Mouse (Mus musculus): ENCODE data around the gene Ttc4. TPM values are rescaled to one million over a fixed set of nuclear protein-coding genes. Genes with fewer than 3 reads are reported as not detected.

Ttc4 gene
- total RNA-seq, 4 experiments from 2014 or later, result 37.4 to 64.6 (median 50.1) TPM

DNA sequence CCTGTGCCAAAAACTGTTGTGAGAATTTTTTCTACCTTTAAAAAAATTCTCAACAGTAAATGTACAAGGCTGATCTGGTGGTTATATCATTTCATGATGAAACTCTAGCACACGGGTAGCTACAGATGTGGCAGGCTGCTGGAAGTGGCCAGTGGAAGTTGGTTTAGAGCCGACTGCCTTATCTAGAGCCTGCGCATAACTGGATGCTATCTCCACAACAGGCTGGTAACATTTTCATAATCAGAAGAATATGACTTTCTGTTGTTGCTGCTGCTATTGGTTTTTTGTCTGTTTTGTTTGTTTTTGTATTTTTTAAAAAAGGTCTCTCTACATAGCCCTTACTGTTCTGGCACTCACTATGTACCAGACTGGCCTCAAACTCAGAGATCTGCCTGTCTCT is 26.2 kb downstream of the Ttc4 start:
- DNase-seq (ENCODE audit: low spot score in 2 of 2), result no peak

DNA sequence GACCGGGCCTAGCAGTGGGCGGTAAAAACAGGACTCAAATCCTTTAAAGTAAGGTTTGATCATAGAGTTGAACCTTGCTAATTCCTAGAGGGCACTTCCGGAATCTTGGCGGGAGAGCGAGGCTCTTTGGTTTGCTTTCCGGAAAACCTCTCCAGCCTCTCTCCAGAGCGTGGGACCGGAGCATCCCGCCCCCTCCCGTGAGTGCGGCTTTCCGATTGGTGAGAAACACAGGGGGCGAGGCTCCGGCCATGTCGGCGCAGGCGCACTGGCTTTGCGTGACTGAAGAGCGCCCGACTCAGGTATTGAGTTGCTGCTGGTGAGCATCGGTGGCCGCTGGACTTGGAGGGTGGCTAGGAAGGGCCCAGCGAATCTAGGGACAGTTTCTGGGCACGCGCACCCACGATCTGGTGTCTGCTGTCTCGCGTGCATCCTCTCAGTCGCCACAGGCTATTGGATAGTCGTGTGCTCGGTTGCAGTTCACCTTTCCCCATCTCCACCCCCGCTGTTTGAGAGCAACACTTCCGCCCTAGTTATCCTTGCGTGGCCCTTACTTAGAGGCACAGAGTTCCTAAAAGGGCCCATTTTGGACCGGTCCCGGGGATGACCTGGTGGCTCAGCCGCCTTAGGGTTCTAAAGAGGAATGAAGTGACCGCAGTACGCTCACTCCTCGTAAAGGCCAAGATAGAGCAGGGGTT is 27.8 kb downstream of the Ttc4 start, which contains the start of gene Pars2:
Gene Pars2, plus strand, starts transcription at position 237 of the 695 bp plus-strand sequence.
- DNase-seq (ENCODE audit: low spot score in 2 of 2), result peak; percentile 96 to 97

DNA sequence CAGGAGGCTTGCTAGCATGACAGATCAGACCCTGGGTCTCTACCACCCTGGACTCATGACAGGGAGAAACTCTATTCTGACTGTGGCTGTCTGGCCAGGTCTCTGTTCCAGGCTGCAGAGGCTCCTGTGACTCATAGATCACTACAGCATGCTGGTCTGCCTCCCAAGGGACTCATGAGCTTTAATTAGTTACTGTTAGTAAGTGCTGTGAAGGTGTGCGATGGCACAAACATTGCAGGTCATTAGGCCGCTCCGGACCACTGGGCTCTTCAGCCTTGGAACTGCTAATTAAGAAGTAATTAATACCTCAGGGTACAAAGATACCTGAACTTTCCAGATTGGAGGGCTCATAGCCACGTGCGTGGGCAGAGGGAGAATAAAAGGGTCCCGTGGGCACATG is 31.6 kb downstream of the Ttc4 start:
- DNase-seq (ENCODE audit: low spot score in 2 of 2), result no peak

GRCm38 (mm10) chr4:106645797-106646196 is 32.9 kb downstream of the Ttc4 start:
- no peak for DNase-seq (ENCODE audit: low spot score in 2 of 2)

GRCm38 (mm10) chr4:106644218-106644610 is 34.5 kb downstream of the Ttc4 start:
- DNase-seq (ENCODE audit: low spot score in 2 of 2), result no peak

DNA sequence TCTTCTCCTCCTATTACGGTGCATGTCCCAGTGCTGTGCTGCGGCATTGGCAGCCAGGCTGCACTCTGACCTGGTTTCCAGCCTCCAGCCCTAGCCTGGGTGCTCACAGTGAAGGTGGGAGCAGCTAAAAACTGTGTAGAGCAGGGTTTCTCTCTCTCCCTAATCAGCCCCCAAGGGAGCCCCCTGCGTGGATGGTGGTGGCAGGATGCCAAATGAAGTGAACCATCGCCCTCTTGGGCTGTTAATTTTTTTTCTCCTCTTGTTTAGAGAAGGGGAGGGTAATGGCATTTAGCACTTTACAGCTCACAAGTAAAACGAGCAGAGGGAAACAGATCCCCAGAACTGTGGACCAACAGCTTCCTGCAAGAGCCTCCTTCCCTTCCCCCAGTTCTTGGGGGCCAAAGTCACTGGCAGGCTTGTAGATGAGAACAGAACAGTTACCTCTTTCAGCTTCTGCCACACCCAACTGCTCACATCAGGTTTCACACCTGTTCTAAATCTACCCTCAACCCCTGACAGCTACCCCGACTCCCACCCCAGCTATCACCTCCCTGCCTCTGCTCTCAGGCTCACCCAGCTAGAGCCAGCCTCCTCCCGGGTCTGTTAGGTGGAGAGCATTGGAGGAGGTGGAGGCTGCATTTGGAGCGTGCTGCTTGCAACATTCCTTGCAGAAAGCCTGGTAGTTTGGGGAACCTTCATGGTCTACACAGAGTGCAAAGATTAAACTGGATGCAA is 35.1 kb downstream of the Ttc4 start:
- no peak for DNase-seq (ENCODE audit: low spot score in 2 of 2)

DNA sequence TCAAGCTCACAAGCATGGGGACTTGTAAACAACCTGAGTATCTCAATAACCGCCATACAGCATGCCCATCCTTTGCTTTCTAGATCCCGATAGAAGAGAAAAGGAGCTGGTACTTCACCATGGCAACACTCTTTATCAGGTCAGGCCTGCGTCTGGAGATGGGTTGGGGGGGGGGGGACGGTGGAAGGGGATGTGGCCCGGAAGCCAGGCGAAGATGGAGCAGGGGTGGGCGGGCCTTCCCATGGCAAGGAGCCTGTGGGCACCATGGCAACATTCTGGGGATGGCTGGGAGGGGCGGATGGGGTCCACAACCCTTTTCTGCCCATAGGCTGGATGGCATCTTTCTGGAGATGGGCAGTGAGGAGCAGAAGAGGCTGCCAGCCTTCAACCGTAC is 44.7 kb downstream of the Ttc4 start:
- DNase-seq (ENCODE audit: low spot score in 2 of 2), result no peak

DNA sequence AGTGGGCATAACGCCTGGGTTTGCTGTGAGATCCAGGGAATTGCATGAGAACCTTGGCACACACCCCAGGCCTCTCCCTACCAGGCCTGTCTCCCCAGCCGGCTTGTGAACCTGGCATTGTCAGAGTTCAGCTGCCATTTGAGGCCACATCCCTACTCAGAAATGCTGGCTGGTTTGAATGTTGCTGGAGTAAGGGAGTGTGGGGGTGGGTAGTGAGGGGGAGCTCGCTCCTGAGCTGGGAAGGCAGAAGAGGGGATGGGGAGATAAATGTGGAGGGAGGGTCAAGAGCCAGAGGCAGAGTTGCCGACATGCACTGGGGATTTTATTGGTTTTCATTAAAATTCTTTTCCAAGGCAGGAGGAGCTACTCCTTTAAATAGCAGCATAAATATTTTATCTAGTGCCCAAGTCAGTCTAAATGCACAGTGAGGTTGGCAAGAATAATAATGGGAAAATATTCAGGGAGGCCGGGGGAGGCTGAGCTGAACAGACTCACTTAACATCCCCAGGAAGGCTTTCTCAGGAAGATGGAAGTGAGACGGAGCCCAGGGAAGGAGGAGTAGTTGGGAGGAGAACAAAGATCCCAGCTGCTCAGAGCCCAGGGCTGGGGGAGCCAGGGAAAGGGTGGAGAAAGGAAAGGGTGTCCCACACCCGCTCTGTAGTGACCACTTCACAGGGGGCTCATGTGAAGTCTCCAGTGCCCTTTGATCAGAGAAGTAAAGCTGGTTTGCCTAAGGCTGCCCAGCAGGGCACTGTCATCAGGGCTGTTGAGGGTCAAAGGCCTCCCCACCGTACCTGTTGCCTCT is 45.3 kb downstream of the Ttc4 start:
- no peak for DNase-seq (ENCODE audit: low spot score in 2 of 2)

- no peak for DNase-seq (ENCODE audit: low spot score in 2 of 2)
Measured at GRCm38 (mm10) chr4:106632313-106632712, 46.4 kb downstream of the Ttc4 start.

GRCm38 (mm10) chr4:106630333-106631220 is 48.2 kb downstream of the Ttc4 start:
- DNase-seq (ENCODE audit: low spot score in 2 of 2), result peak; percentile 90 to 96

DNA sequence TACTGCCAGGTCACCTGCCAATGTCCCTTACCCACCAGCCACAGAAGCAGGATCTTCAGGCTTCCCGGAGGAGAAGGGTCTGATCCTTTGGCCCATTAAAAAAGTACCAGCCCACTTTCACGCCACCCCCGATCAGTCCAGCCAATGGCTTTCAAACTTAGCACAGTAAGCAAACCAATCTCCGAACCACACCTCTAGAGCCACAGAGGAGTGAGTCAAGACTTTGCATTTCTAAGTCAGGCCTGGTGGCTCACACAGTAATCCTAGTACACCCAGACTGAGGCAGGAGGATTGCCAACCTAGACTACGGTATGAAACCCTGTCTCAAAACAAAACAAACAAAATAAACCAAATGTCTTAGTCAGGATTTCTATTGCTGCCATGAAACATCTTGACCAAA is 49.4 kb downstream of the Ttc4 start:
- no peak for DNase-seq (ENCODE audit: low spot score in 2 of 2)

- no peak for DNase-seq (ENCODE audit: low spot score in 2 of 2)
Measured at GRCm38 (mm10) chr4:106628650-106629360, 49.9 kb downstream of the Ttc4 start.

DNA sequence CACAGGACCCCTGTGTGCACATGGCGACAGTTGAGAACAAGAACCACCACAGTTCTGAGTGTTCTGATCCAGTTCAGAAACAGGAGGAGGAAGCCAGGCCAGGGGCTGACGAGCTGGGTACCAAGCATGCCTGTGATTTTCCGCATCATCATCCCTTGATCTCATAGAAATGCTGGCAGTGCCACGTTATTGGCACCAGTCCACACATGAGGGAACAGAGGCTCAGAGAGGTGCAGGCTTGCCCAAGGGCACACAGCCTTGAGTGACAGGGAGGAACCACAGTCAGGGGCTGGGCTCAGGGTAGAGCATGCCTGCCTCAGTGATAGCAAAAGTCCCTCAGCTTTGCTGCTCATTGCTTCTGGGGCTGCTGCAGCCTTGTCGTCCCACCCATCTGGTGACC is 50.9 kb downstream of the Ttc4 start:
- no peak for DNase-seq (ENCODE audit: low spot score in 2 of 2)

DNA sequence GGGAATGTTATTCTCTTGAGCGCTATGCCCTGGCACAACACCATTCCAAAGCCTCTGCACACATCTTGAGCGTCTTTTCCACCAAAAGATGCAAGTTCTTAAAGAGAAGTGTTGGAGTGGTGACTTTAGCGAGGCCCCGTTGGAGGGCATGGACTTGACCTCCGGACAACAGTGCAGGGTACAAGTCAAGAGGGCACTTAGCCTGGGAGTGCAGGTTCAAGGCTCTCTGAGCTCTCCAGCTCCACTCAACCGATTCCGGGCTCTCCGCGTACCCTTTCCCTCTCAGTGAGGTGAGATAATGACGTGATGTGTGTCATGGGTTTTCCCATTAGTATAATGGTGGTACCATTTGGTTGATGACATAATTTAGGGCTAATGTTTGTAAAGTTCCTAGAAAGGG is 54.5 kb downstream of the Ttc4 start:
- no peak for DNase-seq (ENCODE audit: low spot score in 2 of 2)

GRCm38 (mm10) chr4:106622712-106623111 is 56.0 kb downstream of the Ttc4 start:
- DNase-seq (ENCODE audit: low spot score in 2 of 2), result no peak

DNA sequence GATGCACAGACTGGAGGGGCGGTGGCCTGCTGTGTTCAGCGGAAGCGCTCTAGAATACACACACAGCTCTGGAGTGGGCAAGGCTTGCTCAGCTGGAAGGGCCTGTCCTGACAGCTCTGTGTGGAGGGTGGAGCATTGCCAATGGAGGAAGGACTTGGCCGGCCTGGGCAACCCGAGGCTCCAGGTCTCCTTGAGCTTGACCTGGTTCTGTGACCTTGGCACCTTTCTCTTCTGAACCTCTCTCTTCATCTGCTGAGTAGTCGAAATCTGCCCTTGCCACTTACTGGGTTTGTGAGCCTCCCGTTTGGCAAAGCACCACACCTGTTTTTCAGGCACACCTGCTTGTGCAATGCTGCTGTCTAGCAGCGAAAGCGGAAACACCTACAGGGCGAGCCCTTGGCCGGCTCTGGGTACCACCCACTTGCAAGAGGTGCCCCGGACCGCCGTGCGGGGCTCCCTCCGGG is 56.7 kb downstream of the Ttc4 start, which contains the start of gene Ttc22:
Gene Ttc22, plus strand, starts transcription at position 403 of the 464 bp plus-strand sequence.
- no peak for DNase-seq (ENCODE audit: low spot score in 2 of 2)

GRCm38 (mm10) chr4:106621428-106621827 is 57.3 kb downstream of the Ttc4 start:
- no peak for DNase-seq (ENCODE audit: low spot score in 2 of 2)

- DNase-seq (ENCODE audit: low spot score in 2 of 2), result no peak
Measured at GRCm38 (mm10) chr4:106618898-106619297, 59.8 kb downstream of the Ttc4 start.

- DNase-seq (ENCODE audit: low spot score in 2 of 2), result no peak
Measured at GRCm38 (mm10) chr4:106617056-106617455, 61.7 kb downstream of the Ttc4 start, which contains the start of gene Lexm. Lexm (minus strand) TSS chr4:106617241.

- no peak for DNase-seq (ENCODE audit: low spot score in 2 of 2)
Measured at GRCm38 (mm10) chr4:106615637-106616036, 63.1 kb downstream of the Ttc4 start.
